27 mouse cellular contexts compared by ENCODE assay signal in genomic region chr12:90874840-90875239, GRCm38 (mm10).
"Had no signal": no experiment of that assay in that cellular context is flagged by ENCODE, and none has a peak within 500 bp of the region (broad histone marks: within the 10 kb centered on the region; RNA-seq: fewer than 3 reads in every experiment).

No protein-coding gene starts in this region.

- H3K4me3 ChIP-seq: embryonic facial prominence, embryonic 10.5 days; embryonic facial prominence, embryonic 12.5 days; embryonic facial prominence, embryonic 13.5 days; embryonic facial prominence, embryonic 15.5 days; erythroblast, embryonic 14.5 days; forebrain, embryonic 10.5 days; forebrain, embryonic 12.5 days; forebrain, embryonic 15.5 days; gastrocnemius, adult 2 months; heart, adult 2 months; heart, embryonic 10.5 days had no signal

- H3K36me3 ChIP-seq: embryonic facial prominence, embryonic 10.5 days; embryonic facial prominence, embryonic 12.5 days; embryonic facial prominence, embryonic 13.5 days; embryonic facial prominence, embryonic 15.5 days; forebrain, embryonic 10.5 days; forebrain, embryonic 12.5 days; forebrain, embryonic 15.5 days; heart, embryonic 10.5 days had no signal

- H3K27me3 ChIP-seq: embryonic facial prominence, embryonic 12.5 days; embryonic facial prominence, embryonic 13.5 days; embryonic facial prominence, embryonic 15.5 days; forebrain, embryonic 12.5 days; forebrain, embryonic 15.5 days had no signal

- H3K27ac ChIP-seq: embryonic facial prominence, embryonic 10.5 days; embryonic facial prominence, embryonic 12.5 days; embryonic facial prominence, embryonic 13.5 days; embryonic facial prominence, embryonic 15.5 days; forebrain, embryonic 10.5 days; forebrain, embryonic 12.5 days; forebrain, embryonic 15.5 days; gastrocnemius, adult 2 months; heart, adult 2 months; heart, embryonic 10.5 days had no signal

- H3K4me1 ChIP-seq: embryonic facial prominence, embryonic 10.5 days; embryonic facial prominence, embryonic 12.5 days; embryonic facial prominence, embryonic 13.5 days; embryonic facial prominence, embryonic 15.5 days; forebrain, embryonic 10.5 days; forebrain, embryonic 12.5 days; forebrain, embryonic 15.5 days; heart, embryonic 10.5 days had no signal

- H3K4me2 ChIP-seq: embryonic facial prominence, embryonic 12.5 days; embryonic facial prominence, embryonic 13.5 days; embryonic facial prominence, embryonic 15.5 days; forebrain, embryonic 12.5 days; forebrain, embryonic 15.5 days had no signal

- DNase-seq: cerebellum, adult 9-10 months; cerebellum, adult 9-11 months; cerebellum, postnatal 10 days; cerebellum, postnatal 14 days; cerebellum, postnatal 25 days; cerebellum, postnatal 36 days; embryo, embryonic 11 days; forebrain, postnatal 0 days; gastrocnemius, adult 2 months; gastrocnemius, postnatal 10 days; gastrocnemius, postnatal 14 days; gastrocnemius, postnatal 25 days; gastrocnemius, postnatal 36 days; heart, adult 11 months; heart, adult 18-20 months; heart, adult 2 months had no signal

- H3K9me3 ChIP-seq: embryonic facial prominence, embryonic 10.5 days; embryonic facial prominence, embryonic 12.5 days; embryonic facial prominence, embryonic 13.5 days; embryonic facial prominence, embryonic 15.5 days; forebrain, embryonic 10.5 days; forebrain, embryonic 12.5 days; forebrain, embryonic 15.5 days; heart, embryonic 10.5 days had no signal

- H3K9ac ChIP-seq: embryonic facial prominence, embryonic 12.5 days; embryonic facial prominence, embryonic 13.5 days; embryonic facial prominence, embryonic 15.5 days; forebrain, embryonic 12.5 days; forebrain, embryonic 15.5 days; forebrain, postnatal 0 days had no signal

- ATAC-seq: forebrain, embryonic 14.5 days; forebrain, embryonic 15.5 days; forebrain, embryonic 16.5 days; forebrain, postnatal 0 days had no signal
